Mouse (Mus musculus): ENCODE results near the gene Apeh. TPM values are rescaled to one million over a fixed set of nuclear protein-coding genes. Genes with fewer than 3 reads are reported as not detected.

The Apeh gene
- polyA plus RNA-seq (2014; fragmentation: Nextera tagmentation; extraction: Ambion mirVana), result 55.2 and 57.8 TPM in 2 replicates

GRCm38 (mm10) chr9:108094184-108094941 lies at the start of gene Apeh:
TSS of gene Apeh (minus strand) at chr9:108094606.
- peak; percentile 94 for ATAC-seq (ENCODE audit: low FRiP score, low TSS enrichment)
- Histone ChIP-seq H3K27me3 (ENCODE audit: control insufficient read depth, insufficient read depth, low read length) (no peaks in the 10 kb centered on the region), H3K27ac (ENCODE audit: low read depth, low read length) (peak within 1 kb of the TSS; percentile 42), H3K9ac (ENCODE audit: low read depth, low read length) (peak within 1 kb of the TSS; percentile 69), H3K9me3 (ENCODE audit: control insufficient read depth, low read length) (no peaks in the 10 kb centered on the region), H3K4me3 (ENCODE audit: low read length) (peak within 1 kb of the TSS; percentile 81), H3K4me1 (ENCODE audit: control insufficient read depth, insufficient read depth, low read length) (peaks cover 16% of the 10 kb centered on the region; the same call in 1 of the 2 replicates), H3K4me2 (replicated peaks; ENCODE audit: low read depth, low read length) (peak within 1 kb of the TSS; percentile 96), H3K36me3 (ENCODE audit: control insufficient read depth, insufficient read depth, low read length) (peaks cover 36% of the 10 kb centered on the region)
- WGBS, result under 1% methylated on average over 52 of the region's 52 CpGs

- WGBS, result 80% methylated on average over 2 of the region's 2 CpGs
- Histone ChIP-seq H3K27me3 (ENCODE audit: control insufficient read depth, insufficient read depth, low read length) (no peaks in the 10 kb centered on the region), H3K4me2 (replicated peaks; ENCODE audit: low read depth, low read length) (no peak overlapping the region), H3K27ac (ENCODE audit: low read depth, low read length) (no peak overlapping the region), H3K9me3 (ENCODE audit: control insufficient read depth, low read length) (peaks cover 4% of the 10 kb centered on the region; the same call in 1 of the 2 replicates), H3K4me3 (ENCODE audit: low read length) (no peak overlapping the region), H3K4me1 (ENCODE audit: control insufficient read depth, insufficient read depth, low read length) (no peaks in the 10 kb centered on the region), H3K9ac (ENCODE audit: low read depth, low read length) (no peak overlapping the region), H3K36me3 (ENCODE audit: control insufficient read depth, insufficient read depth, low read length) (no peaks in the 10 kb centered on the region)
- ATAC-seq (ENCODE audit: low FRiP score, low TSS enrichment), result no peak
These were observed 49.1 kb upstream of the Apeh start for GRCm38 (mm10) chr9:108143470-108143869.

GRCm38 (mm10) chr9:108141387-108141786 lies 47.0 kb upstream of the Apeh start:
- H3K9me3 ChIP-seq (ENCODE audit: control insufficient read depth, low read length), result peaks cover 4% of the 10 kb centered on the region; the same call in 1 of the 2 replicates
- H3K4me1 ChIP-seq (ENCODE audit: control insufficient read depth, insufficient read depth, low read length), result no peaks in the 10 kb centered on the region
- ATAC-seq (ENCODE audit: low FRiP score, low TSS enrichment), result no peak
- WGBS, result 87% methylated on average over 10 of the region's 10 CpGs
- no peak overlapping the region for H3K4me3 ChIP-seq (ENCODE audit: low read length)
- no peak overlapping the region for H3K4me2 ChIP-seq (replicated peaks; ENCODE audit: low read depth, low read length)
- H3K36me3 ChIP-seq (ENCODE audit: control insufficient read depth, insufficient read depth, low read length), result no peaks in the 10 kb centered on the region
- no peak overlapping the region for H3K27ac ChIP-seq (ENCODE audit: low read depth, low read length)
- H3K27me3 ChIP-seq (ENCODE audit: control insufficient read depth, insufficient read depth, low read length), result no peaks in the 10 kb centered on the region
- H3K9ac ChIP-seq (ENCODE audit: low read depth, low read length), result no peak overlapping the region

- WGBS, result 80% methylated on average over 7 of the region's 7 CpGs
- Histone ChIP-seq H3K4me2 (replicated peaks; ENCODE audit: low read depth, low read length) (no peak overlapping the region), H3K27me3 (ENCODE audit: control insufficient read depth, insufficient read depth, low read length) (no peaks in the 10 kb centered on the region), H3K9me3 (ENCODE audit: control insufficient read depth, low read length) (peaks cover 4% of the 10 kb centered on the region; the same call in 1 of the 2 replicates), H3K9ac (ENCODE audit: low read depth, low read length) (no peak overlapping the region), H3K27ac (ENCODE audit: low read depth, low read length) (no peak overlapping the region), H3K4me1 (ENCODE audit: control insufficient read depth, insufficient read depth, low read length) (no peaks in the 10 kb centered on the region), H3K36me3 (ENCODE audit: control insufficient read depth, insufficient read depth, low read length) (no peaks in the 10 kb centered on the region), H3K4me3 (ENCODE audit: low read length) (no peak overlapping the region)
- no peak for ATAC-seq (ENCODE audit: low FRiP score, low TSS enrichment)
These were observed 45.7 kb upstream of the Apeh start for GRCm38 (mm10) chr9:108139963-108140695.

GRCm38 (mm10) chr9:108139169-108139962 lies 45.0 kb upstream of the Apeh start:
- Histone ChIP-seq H3K4me1 (ENCODE audit: control insufficient read depth, insufficient read depth, low read length) (no peaks in the 10 kb centered on the region), H3K4me2 (replicated peaks; ENCODE audit: low read depth, low read length) (no peak overlapping the region), H3K4me3 (ENCODE audit: low read length) (no peak overlapping the region), H3K36me3 (ENCODE audit: control insufficient read depth, insufficient read depth, low read length) (no peaks in the 10 kb centered on the region), H3K9me3 (ENCODE audit: control insufficient read depth, low read length) (peaks cover 4% of the 10 kb centered on the region; the same call in 1 of the 2 replicates), H3K27me3 (ENCODE audit: control insufficient read depth, insufficient read depth, low read length) (no peaks in the 10 kb centered on the region), H3K9ac (ENCODE audit: low read depth, low read length) (no peak overlapping the region), H3K27ac (ENCODE audit: low read depth, low read length) (no peak overlapping the region)
- whole genome bisulfite sequencing, result 88% methylated on average over 17 of the region's 17 CpGs
- ATAC-seq (ENCODE audit: low FRiP score, low TSS enrichment), result no peak

GRCm38 (mm10) chr9:108138118-108138517 lies 43.7 kb upstream of the Apeh start:
- H3K9me3 ChIP-seq (ENCODE audit: control insufficient read depth, low read length), result peaks cover 4% of the 10 kb centered on the region; the same call in 1 of the 2 replicates
- H3K4me1 ChIP-seq (ENCODE audit: control insufficient read depth, insufficient read depth, low read length), result no peaks in the 10 kb centered on the region
- no peaks in the 10 kb centered on the region for H3K36me3 ChIP-seq (ENCODE audit: control insufficient read depth, insufficient read depth, low read length)
- no peak overlapping the region for H3K27ac ChIP-seq (ENCODE audit: low read depth, low read length)
- 73% methylated on average over 6 of the region's 6 CpGs for WGBS
- ATAC-seq (ENCODE audit: low FRiP score, low TSS enrichment), result no peak
- no peaks in the 10 kb centered on the region for H3K27me3 ChIP-seq (ENCODE audit: control insufficient read depth, insufficient read depth, low read length)
- no peak overlapping the region for H3K4me3 ChIP-seq (ENCODE audit: low read length)
- no peak overlapping the region for H3K9ac ChIP-seq (ENCODE audit: low read depth, low read length)
- H3K4me2 ChIP-seq (replicated peaks; ENCODE audit: low read depth, low read length), result no peak overlapping the region

GRCm38 (mm10) chr9:108137523-108137922 lies 43.1 kb upstream of the Apeh start:
- Histone ChIP-seq H3K4me2 (replicated peaks; ENCODE audit: low read depth, low read length) (no peak overlapping the region), H3K27me3 (ENCODE audit: control insufficient read depth, insufficient read depth, low read length) (no peaks in the 10 kb centered on the region), H3K4me3 (ENCODE audit: low read length) (no peak overlapping the region), H3K36me3 (ENCODE audit: control insufficient read depth, insufficient read depth, low read length) (no peaks in the 10 kb centered on the region), H3K9ac (ENCODE audit: low read depth, low read length) (no peak overlapping the region), H3K4me1 (ENCODE audit: control insufficient read depth, insufficient read depth, low read length) (no peaks in the 10 kb centered on the region), H3K27ac (ENCODE audit: low read depth, low read length) (no peak overlapping the region), H3K9me3 (ENCODE audit: control insufficient read depth, low read length) (no peaks in the 10 kb centered on the region)
- WGBS, result 40% methylated on average over 17 of the region's 17 CpGs
- no peak for ATAC-seq (ENCODE audit: low FRiP score, low TSS enrichment)

- Histone ChIP-seq H3K9me3 (ENCODE audit: control insufficient read depth, low read length) (no peaks in the 10 kb centered on the region), H3K4me1 (ENCODE audit: control insufficient read depth, insufficient read depth, low read length) (no peaks in the 10 kb centered on the region), H3K4me2 (replicated peaks; ENCODE audit: low read depth, low read length) (no peak overlapping the region), H3K27me3 (ENCODE audit: control insufficient read depth, insufficient read depth, low read length) (no peaks in the 10 kb centered on the region), H3K27ac (ENCODE audit: low read depth, low read length) (no peak overlapping the region), H3K9ac (ENCODE audit: low read depth, low read length) (no peak overlapping the region), H3K4me3 (ENCODE audit: low read length) (no peak overlapping the region), H3K36me3 (ENCODE audit: control insufficient read depth, insufficient read depth, low read length) (no peaks in the 10 kb centered on the region)
- WGBS, result 82% methylated on average over 6 of the region's 6 CpGs
- ATAC-seq (ENCODE audit: low FRiP score, low TSS enrichment), result no peak
These were observed 42.6 kb upstream of the Apeh start for GRCm38 (mm10) chr9:108136930-108137462.

All from kidney, embryonic 14.5 days (tissue).